Mouse (Mus musculus) E14TG2a.4 (cell line): ENCODE data around the gene Galns.
A peak's percentile ranks its signal among the peaks of the same experiment; 100 is the strongest.

Experiments used
- H3K27me3 ChIP-seq: 2 replicates; pipeline ENCODE4 v1.6.1; 2014; ENCODE audit warnings: low read length, control low read depth; ENCODE audit not compliant: insufficient read depth
- H3K36me3 ChIP-seq: 2 replicates; pipeline ENCODE4 v1.6.1; 2014; ENCODE audit warnings: low read length, control low read depth; ENCODE audit not compliant: insufficient read depth
- H3K4me1 ChIP-seq: replicated peaks from 2 replicates; pipeline ENCODE4 v1.6.1; 2014; ENCODE audit warnings: low read depth, low read length, control low read depth
- H3K4me3 ChIP-seq: replicated peaks from 2 replicates; pipeline ENCODE4 v1.5.1; 2014; ENCODE audit warnings: mild to moderate bottlenecking, low read length
- H3K9me3 ChIP-seq: 2 replicates; pipeline ENCODE4 v1.6.1; 2014; ENCODE audit warnings: low read length, control low read depth
- CTCF ChIP-seq: conservative IDR thresholded peaks from 2 replicates; pipeline ENCODE4 v1.5.1; 2014; ENCODE audit warnings: low read length
- NANOG ChIP-seq: IDR thresholded peaks from 2 replicates; pipeline ENCODE4 v1.6.1; 2014; ENCODE audit warnings: borderline replicate concordance, low read length, mixed read lengths
- POU5F1 ChIP-seq: IDR thresholded peaks from 2 replicates; pipeline ENCODE4 v1.6.1; 2014; ENCODE audit warnings: low read length, borderline replicate concordance

The Galns gene

DNA sequence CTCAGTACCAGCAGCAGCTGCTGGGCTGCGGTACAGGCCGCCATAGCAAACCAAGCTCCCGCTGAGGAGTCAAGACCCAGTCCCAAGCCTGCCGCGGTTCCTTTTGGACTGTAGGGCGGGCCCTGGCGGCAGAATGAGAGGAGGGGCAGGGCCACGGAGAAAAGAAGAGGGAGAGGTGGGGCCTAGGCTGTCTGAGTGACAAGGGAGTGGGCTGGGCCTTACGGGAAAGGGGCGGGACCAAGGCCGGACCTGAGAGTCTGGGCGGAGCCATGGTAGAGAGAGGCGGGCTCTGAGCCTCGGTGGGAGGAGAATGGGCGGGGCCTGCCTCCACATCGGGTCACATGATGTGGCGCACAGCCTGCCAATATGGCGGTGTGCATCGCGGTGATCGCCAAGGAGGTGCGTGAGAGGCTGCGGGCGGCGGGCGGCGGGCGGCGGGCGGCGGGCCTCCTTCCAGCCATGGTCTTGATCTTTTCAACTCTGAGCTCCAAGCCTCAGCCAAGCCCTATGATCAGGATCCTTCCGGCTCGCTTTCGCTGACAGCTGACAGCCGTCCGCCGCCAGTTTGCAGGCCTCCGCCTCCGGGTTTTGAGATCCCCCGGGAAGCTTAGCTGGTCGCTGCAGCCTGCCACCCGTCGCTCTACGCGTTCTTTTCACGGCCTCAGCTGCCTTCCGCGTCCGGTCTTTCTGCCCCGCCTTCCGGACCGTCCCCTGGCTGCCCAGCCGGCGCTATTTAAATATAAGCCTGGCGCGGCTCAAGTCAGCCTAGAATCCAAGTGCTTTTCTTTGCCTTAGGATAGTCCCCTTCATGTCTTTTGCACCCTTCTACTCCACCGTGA lies at the start of gene Galns, which contains the start of gene Trappc2l:
Gene Galns, minus strand, starts transcription at position 169 of the 839 bp plus-strand sequence.
Gene Trappc2l, plus strand, starts transcription at position 346 of the 839 bp plus-strand sequence.
- peaks cover 22% of the 10 kb centered on the region for H3K4me1 ChIP-seq
- H3K9me3 ChIP-seq, result no peaks in the 10 kb centered on the region
- TF ChIP-seq CTCF, result 0 out of 2 replicates have a peak, but pooled peaks have one; percentile 1
- TF ChIP-seq NANOG, result no peak
- peaks cover 30% of the 10 kb centered on the region for H3K36me3 ChIP-seq
- no peaks in the 10 kb centered on the region for H3K27me3 ChIP-seq
- peak within 1 kb of the TSS; percentile 87 for H3K4me3 ChIP-seq

DNA sequence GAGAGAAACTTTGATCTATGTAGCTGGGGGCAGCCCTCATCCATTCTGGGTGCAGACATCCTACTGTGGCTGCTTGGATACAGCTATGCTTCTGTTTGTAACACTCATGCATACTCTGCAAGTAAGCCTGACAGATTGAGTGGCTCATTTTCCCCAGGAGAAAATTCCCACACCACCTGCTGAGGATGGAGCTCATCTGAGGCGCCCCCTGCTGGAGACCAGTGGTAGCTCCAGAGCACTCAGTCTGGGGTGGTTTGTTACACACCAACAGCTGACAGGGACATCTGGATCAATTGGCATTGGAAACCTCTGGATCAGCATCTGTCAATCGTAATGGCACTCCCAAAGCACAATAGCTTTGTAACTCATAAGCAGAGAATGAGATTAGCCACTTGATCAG lies 48.8 kb upstream of the Galns start:
- no peaks in the 10 kb centered on the region for H3K36me3 ChIP-seq
- peaks cover 8% of the 10 kb centered on the region; the same call in 1 of the 2 replicates for H3K4me1 ChIP-seq
- H3K9me3 ChIP-seq, result no peaks in the 10 kb centered on the region
- H3K27me3 ChIP-seq, result no peaks in the 10 kb centered on the region
- TF ChIP-seq POU5F1 (no peak), CTCF (peak; percentile 82)
- H3K4me3 ChIP-seq, result no peak overlapping the region

DNA sequence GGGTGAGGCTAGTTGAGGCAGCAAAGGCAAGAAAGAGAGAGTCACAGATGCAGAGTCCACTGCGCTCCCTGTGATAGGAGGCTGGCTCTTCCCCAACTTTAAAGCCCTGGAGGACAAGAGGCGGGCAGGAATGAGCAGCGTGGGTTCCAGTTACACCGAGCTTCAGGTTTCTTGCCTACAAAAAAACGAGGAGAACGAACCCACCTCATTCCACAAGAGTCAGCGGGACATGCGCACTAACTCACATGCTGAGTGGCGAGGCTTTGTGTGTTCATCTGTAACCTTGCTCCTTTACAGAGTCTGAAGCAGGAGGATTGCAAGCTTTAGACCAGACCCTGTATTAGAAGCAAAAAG lies 47.5 kb upstream of the Galns start:
- H3K4me1 ChIP-seq, result peaks cover 8% of the 10 kb centered on the region; the same call in 1 of the 2 replicates
- no peaks in the 10 kb centered on the region for H3K36me3 ChIP-seq
- TF ChIP-seq POU5F1, result no peak
- TF ChIP-seq NANOG, result no peak
- TF ChIP-seq CTCF, result no peak
- H3K4me3 ChIP-seq, result no peak overlapping the region
- H3K9me3 ChIP-seq, result no peaks in the 10 kb centered on the region
- H3K27me3 ChIP-seq, result no peaks in the 10 kb centered on the region

GRCm38 (mm10) chr8:122658149-122658806 lies 47.0 kb upstream of the Galns start:
- H3K36me3 ChIP-seq, result no peaks in the 10 kb centered on the region
- no peaks in the 10 kb centered on the region; the same call in 1 of the 2 replicates for H3K27me3 ChIP-seq
- TF ChIP-seq CTCF (no peak), POU5F1 (no peak), NANOG (no peak)
- no peak overlapping the region for H3K4me3 ChIP-seq
- H3K4me1 ChIP-seq, result peaks cover 12% of the 10 kb centered on the region
- no peaks in the 10 kb centered on the region for H3K9me3 ChIP-seq

DNA sequence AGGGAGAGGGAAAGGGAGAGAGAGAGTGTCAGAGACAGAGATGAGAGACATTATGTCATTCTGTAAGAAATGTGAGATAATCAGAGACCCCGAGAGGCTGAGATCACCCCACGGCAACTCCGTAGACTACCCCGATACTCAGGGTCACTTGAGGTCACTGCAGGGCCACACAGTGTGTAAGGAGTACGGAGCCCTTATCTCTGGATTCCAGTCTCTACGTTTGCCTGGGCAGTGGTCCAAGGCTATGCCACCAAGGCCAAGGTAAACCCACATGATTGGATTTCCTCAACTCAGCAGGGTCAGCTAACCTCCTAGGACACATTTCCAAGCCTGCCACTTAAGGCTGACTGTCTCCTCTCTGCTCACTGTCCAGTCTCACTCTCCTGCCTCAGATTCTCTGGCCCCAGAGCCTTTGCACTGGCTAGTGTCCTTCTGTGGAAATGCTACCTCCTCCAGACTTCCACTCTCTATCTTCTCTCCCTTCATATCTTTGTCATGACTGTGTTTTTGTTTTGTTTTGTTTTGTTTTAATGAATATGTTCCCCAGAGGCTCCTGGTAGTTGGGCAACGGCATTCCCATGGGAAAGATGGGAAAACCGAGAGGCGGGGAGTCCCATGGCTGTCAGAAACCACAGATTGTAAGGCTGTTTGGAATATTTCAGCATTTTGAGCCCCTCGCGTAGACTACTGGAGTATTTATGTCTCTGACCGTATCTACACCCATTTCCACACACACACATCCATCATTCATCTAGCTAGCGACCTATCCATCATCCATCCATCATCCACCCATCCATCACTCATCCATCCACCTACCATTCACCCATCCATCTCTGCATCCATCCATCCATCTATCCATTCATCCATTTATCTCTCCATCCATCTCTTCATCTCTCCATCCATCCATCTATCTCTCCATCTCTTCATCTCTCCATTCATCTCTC lies 45.1 kb upstream of the Galns start:
- TF ChIP-seq CTCF, result no peak
- no peak for TF ChIP-seq NANOG
- TF ChIP-seq POU5F1, result no peak
- Histone ChIP-seq H3K4me3 (no peak overlapping the region), H3K9me3 (no peaks in the 10 kb centered on the region), H3K4me1 (peaks cover 21% of the 10 kb centered on the region), H3K27me3 (no peaks in the 10 kb centered on the region; the same call in 1 of the 2 replicates), H3K36me3 (no peaks in the 10 kb centered on the region)

- Histone ChIP-seq H3K9me3 (no peaks in the 10 kb centered on the region), H3K27me3 (peaks cover 6% of the 10 kb centered on the region; the same call in 1 of the 2 replicates), H3K4me3 (no peak overlapping the region), H3K36me3 (no peaks in the 10 kb centered on the region), H3K4me1 (peaks cover 17% of the 10 kb centered on the region)
- TF ChIP-seq POU5F1 (no peak), NANOG (no peak), CTCF (no peak)
These were observed 43.5 kb upstream of the Galns start for GRCm38 (mm10) chr8:122654768-122655167.

DNA sequence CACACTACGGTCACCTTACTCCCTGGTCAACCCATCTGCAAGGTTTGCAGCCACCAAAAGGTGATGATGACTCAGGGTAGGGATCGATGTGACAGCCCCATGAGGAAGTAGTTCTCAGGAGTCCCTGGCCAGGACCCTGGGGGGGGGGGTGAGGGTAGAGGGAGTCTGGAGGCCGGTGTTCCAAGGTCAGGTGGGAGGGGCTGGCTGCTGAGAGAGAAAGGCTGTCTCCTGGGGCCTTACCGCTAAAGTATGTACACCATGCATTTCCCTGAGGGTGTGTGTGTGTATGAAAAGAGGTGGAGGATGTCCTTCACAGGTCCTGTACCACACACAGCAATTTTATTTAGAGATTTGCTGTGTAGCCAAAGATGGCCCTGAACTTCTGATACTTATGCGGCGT lies 41.4 kb upstream of the Galns start:
- no peak overlapping the region for H3K4me3 ChIP-seq
- TF ChIP-seq CTCF (no peak), NANOG (no peak), POU5F1 (no peak)
- no peaks in the 10 kb centered on the region for H3K9me3 ChIP-seq
- H3K36me3 ChIP-seq, result no peaks in the 10 kb centered on the region
- H3K4me1 ChIP-seq, result peaks cover 14% of the 10 kb centered on the region
- peaks cover 6% of the 10 kb centered on the region; the same call in 1 of the 2 replicates for H3K27me3 ChIP-seq

DNA sequence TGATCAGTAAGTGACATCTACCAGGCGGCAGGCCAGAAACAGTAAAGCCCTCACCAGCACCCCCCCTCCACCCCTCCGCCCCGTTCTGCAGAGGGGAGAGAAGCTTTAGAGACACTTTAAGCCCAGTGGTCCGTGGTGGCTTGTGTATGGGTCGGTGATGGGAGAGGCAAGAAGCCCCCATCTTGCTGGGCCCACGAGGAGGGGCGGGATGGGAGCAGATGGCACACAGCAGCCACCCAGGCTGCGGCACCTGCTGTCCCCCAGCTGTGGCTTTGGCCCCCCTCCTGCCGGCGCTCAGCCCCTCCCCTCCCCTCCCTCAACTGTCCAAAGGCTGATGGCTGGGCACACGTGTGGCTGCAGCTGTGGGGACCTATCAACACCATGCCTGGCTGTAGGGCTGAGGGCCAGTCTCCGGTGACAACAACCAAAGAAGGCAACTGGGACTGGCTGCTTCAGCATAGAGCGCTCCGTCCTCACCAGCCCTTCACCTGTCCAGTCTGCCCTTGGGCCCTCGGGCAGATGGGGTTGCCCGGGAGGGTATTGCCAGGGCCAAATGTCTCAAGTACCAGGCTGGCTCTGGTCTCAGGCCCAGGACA lies 40.2 kb upstream of the Galns start:
- no peak overlapping the region for H3K4me3 ChIP-seq
- H3K4me1 ChIP-seq, result peaks cover 14% of the 10 kb centered on the region
- no peaks in the 10 kb centered on the region for H3K36me3 ChIP-seq
- H3K9me3 ChIP-seq, result no peaks in the 10 kb centered on the region
- H3K27me3 ChIP-seq, result peaks cover 6% of the 10 kb centered on the region; the same call in 1 of the 2 replicates
- TF ChIP-seq POU5F1, result no peak
- no peak for TF ChIP-seq CTCF
- TF ChIP-seq NANOG, result no peak
